Mouse (Mus musculus): ENCODE measurements around the gene Fbxo34.

DNA sequence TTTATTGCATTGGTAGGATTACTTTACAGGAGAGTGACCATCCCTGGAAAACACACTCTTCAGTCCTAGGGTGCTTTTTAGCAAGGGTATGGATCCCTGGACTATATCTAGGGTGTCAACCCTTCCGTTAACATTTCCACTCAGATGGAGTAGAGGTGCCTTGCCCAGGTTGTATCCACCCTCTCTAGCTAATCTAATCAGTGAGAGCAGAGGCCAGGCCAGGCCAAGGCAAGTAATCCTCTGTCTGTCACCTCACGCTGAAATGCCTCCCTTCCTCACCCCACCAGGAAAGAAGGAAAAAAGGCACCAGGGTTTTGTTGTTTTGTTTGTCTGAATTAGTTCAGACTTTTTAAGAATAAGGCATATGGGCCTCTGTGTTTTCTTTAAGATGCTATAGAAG lies 77.6 kb downstream of the Fbxo34 start:
- TF ChIP-seq MAFK (IDR thresholded peaks at IDR 0.05; ENCODE audit: insufficient read depth, low read depth, low read length) (no peak), ZC3H11A (IDR thresholded peaks at IDR 0.05; ENCODE audit: borderline replicate concordance, low read depth, low read length) (no peak), CHD2 (IDR thresholded peaks at IDR 0.05; ENCODE audit: low read depth, low read length) (no peak), ZNF384 (IDR thresholded peaks at IDR 0.05; ENCODE audit: low read depth, low read length) (no peak)
